Mouse (Mus musculus) ES-E14 (cell line): Measurements from ENCODE around the gene Mbd4.

Source experiments
- CHD2 ChIP-seq: IDR thresholded peaks from 2 replicates; pipeline ENCODE4 v1.6.1; 2014; ENCODE audit warnings: mild to moderate bottlenecking, low read depth, low read length, inconsistent platforms
- HCFC1 ChIP-seq: IDR thresholded peaks from 2 replicates; pipeline ENCODE4 v1.6.1; 2012; ENCODE audit warnings: low read length, inconsistent platforms, borderline replicate concordance; ENCODE audit not compliant: insufficient read depth
- MAFK ChIP-seq: IDR thresholded peaks from 2 replicates; pipeline ENCODE4 v1.6.1; 2014; ENCODE audit warnings: mild to moderate bottlenecking, low read depth, low read length, inconsistent platforms; ENCODE audit not compliant: insufficient read depth
- ZC3H11A ChIP-seq: IDR thresholded peaks from 2 replicates; pipeline ENCODE4 v1.6.1; 2012; ENCODE audit warnings: low read depth, mild to moderate bottlenecking, inconsistent platforms, low read length, borderline replicate concordance
- ZNF384 ChIP-seq: IDR thresholded peaks from 2 replicates; pipeline ENCODE4 v1.6.1; 2012; ENCODE audit warnings: low read depth, low read length, inconsistent platforms

DNA sequence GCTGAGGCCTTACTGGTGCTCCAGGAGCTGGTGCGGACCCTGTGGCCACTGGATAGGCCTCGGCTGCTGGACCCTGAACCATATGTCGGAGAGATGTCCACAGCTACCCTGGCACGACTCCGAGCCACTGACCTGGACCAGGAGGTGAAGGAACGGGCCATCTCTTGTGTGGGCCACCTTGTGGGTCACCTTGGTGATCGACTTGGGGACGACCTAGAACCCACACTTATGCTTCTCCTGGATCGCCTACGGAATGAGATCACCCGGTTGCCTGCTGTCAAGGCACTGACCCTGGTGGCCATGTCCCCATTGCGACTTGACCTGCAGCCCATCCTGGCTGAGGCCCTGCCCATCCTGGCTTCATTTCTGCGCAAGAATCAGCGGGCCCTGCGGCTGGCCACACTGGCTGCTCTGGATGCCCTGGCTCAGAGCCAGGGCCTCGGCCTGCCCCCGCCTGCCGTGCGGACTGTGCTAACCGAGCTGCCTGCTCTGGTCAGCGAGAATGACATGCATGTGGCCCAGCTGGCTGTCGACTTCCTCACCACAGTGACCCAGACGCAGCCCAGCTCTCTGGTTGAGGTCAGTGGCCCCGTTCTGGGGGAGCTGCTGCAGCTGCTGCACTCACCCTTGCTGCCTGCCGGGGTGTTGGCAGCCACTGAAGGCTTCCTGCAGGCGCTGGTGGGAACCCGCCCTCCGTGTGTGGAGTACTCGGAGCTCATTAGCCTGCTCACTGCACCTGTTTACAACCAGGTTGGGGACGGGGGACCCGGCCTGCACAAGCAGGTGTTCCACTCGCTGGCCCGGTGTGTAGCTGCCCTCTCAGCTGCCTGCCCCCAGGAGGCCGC, 61.1 kb downstream of the Mbd4 start:
- TF ChIP-seq ZNF384 (no peak), MAFK (no peak), CHD2 (no peak), HCFC1 (no peak), ZC3H11A (no peak)
